Mouse (Mus musculus) heart, adult 2 months (tissue): ENCODE results near the gene Cntn6.

Experiments
- CTCF ChIP-seq: fragments of 200-600 bp; IDR thresholded peaks from 2 replicates; pipeline ENCODE4 v1.8.1; 2022; ENCODE audit warnings: antibody characterized with exemption, mild to moderate bottlenecking, moderate library complexity
- POLR2A ChIP-seq: fragments of 200-500 bp; IDR thresholded peaks from 2 replicates; pipeline ENCODE4 v1.6.1; 2011; ENCODE audit warnings: mild to moderate bottlenecking, low read depth, low read length, control low read depth; ENCODE audit not compliant: insufficient read depth

GRCm38 (mm10) chr6:104668701-104669100 lies 176.1 kb downstream of the Cntn6 start:
- TF ChIP-seq CTCF (no peak), POLR2A (no peak)
